Mouse (Mus musculus) c-Kit-negative CD71-positive TER-119-positive erythroid progenitor cells, embryonic 14.5 days (primary cell): ENCODE data around the gene Tbx10.

Source experiments
- DNase-seq: peaks from one replicate; pipeline ENCODE4 v3.0.0-alpha.2; 2013; ENCODE audit warnings: low read depth, low spot score

The Tbx10 gene

GRCm38 (mm10) chr19:3975866-3976265, 16.7 kb upstream of the Tbx10 start:
- DNase-seq = no peak

DNA sequence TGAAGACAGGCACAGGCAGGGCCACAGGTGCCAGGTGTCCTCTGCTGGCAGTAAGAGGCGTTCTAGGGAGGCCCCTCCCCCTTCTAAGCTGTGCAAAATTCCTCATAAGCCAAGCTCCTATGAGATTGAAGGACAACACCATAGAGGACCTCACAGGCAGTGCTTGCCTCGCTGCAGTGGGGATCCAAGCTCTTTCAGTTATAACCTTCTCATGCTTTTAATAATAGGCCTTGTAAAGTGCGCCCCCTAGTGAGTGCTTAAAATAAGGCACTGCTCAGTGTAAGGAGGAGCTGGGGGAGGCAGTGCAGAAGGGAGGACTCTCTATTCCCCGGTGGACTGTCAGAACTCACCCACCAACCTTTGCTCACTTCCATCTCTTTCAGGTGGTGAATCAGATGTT, 12.2 kb upstream of the Tbx10 start:
- DNase-seq = peak; percentile 61

DNA sequence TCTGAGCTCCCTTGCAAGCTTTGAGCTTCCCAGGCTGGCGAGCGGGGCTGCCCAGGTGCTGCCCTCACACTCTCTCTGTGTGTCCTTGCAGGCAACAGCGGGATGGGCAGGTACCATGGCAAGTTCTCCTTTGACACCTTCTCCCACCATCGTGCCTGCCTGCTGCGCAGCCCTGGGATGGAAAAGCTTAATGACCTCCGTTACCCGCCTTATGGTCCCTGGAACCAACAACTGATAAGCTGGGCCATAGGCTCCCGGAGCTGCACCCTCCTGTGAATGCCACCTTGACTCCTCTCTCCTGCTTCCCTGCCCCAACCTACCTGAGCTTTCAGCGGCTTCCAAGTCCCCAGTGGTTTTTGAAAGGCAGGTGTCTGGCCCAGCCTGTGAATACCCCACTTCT, 11.6 kb upstream of the Tbx10 start:
- DNase-seq = no peak

- no peak for DNase-seq
Measured at GRCm38 (mm10) chr19:3983527-3984200, 8.9 kb upstream of the Tbx10 start.

DNA sequence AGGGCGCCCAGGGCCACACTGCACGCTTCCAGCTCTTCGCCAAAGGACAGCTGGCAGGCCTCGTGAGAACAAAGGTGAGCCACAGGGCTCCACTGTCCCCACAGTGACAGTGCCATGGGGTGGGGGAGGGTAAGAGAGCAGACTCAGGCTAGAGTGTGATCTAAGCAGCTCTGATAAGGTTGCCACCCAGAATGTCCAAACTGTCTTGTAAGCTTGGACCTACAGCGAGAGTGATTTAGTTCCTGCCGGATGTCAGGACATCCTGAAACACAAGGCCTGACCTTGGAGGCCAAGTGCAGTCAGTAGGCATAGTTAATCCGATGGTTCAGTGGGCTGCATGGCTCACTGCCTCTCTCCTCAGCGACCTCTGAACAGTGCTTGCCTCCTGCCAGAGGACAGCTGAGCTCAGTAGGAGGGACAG, 7.3 kb upstream of the Tbx10 start:
- DNase-seq = no peak

- DNase-seq = no peak
Measured at GRCm38 (mm10) chr19:3986334-3986733, 6.2 kb upstream of the Tbx10 start, which contains the start of gene Acy3. Gene Acy3, plus strand, starts transcription at chr19:3986570.

GRCm38 (mm10) chr19:3988066-3988465, 4.5 kb upstream of the Tbx10 start:
- no peak for DNase-seq

DNA sequence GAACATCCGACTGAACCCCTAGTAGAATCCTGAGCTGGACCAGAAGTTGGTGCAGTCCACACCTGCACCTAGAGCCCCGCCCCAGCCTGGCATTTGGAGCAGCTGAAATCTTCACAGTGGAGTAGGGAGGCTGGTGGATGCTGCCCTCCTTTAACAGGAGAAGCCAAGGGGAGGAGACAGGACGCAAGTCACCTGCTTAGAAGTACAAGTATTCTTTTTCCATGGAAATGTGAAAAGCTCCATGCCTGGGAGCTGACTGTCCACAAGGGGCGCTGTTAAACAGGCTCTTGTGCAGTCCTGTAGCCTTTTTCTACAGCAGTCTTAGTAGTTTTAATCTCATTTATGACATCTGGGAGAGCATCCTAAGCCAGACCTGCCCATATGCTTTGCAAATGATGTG, 3.8 kb upstream of the Tbx10 start:
- no peak for DNase-seq

- no peak for DNase-seq
Measured at GRCm38 (mm10) chr19:3990804-3991203, 1.7 kb upstream of the Tbx10 start.

DNA sequence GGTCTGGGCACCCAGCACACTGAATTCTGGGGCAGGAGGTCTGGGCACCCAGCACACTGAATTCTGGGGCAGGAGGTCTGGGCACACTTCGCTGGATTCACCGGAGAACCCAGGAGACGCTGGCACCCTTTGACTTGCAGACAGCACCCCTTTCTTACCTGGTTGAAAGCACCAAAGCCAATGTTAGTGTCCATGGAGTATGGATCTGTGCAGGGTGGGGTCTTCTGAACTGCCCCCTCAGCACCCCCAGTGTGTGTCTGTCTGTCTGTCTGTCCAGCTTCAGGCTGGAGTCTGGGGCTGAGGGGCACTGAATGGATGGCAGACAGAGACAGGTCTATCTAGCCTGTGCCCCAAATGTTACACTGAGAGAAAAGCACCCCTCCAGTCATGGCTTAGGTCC, 990 bp upstream of the Tbx10 start:
- no peak for DNase-seq

- no peak for DNase-seq
Measured at GRCm38 (mm10) chr19:3991966-3992365, 586 bp upstream of the Tbx10 start.

GRCm38 (mm10) chr19:3994932-3995331, 2.4 kb downstream of the Tbx10 start:
- no peak for DNase-seq

DNA sequence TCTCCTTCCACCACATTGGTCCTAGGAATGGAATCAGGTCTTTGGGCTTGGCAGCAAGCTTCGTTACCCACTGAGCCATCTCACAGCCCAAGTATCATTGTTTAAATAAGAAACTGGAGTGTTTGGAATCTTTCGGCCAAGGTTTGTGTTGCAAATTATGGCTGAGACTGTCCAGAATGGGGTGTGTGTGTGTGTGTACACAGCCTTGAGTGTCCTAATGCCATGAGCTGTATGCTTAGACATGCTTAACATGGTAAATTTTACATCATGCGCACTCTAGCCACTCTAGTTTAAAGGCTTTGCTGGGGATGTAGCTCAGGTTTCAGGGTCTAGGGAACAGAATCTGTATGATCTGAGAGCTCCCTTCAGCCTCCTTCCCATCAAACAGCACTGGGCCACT, 3.0 kb downstream of the Tbx10 start:
- no peak for DNase-seq

DNA sequence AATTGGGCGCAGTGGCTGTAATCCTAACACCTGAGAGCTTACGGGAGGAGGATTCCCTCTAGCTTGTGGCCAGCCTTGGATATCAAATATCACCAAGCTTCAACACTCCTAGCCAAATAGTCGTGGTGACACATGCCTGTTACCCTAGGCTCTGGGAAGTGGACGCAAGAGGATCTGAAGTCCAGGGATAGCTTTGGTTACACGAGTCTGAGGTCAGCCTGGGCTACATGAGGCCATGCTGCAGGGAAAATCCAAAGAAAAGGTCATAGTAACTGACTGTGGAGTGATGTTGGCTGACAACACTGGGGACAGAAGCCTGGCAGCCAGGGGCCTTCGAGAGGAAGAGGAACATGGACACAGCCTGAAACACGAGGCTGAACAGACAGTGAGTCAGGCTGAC, 3.6 kb downstream of the Tbx10 start:
- no peak for DNase-seq

DNA sequence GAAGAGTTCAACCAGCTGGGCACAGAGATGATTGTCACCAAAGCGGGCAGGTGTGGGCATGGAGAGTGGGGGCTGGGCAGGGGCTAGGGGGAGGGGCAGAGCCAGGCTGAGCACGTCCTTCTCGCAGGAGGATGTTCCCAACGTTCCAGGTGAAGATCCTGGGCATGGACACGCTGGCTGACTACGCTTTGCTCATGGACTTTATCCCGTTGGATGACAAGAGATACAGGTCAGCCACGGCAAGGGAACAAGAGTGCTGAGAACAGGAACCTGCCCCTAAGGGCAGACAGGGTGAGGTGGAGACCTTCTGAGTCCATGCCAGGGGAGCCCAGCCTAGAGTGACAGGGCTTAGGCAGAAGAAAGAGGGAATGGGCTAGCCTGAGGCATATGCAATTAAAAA, 4.2 kb downstream of the Tbx10 start:
- DNase-seq = no peak

DNA sequence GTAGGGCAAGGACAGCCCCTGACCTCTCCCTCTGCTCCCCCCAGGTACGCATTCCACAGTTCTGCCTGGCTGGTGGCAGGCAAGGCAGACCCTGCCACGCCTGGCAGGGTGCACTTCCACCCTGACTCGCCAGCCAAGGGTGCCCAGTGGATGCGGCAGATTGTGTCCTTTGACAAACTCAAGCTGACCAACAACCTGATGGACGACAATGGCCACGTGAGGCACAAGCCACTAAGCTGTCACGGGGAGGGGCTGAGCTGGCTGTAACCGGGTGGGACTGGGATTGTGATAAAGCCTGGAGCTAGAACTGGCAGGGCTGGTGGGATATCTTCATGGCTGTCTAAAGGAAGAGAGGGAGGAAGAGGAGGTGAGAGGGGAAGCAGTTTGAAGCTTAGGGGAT, 4.7 kb downstream of the Tbx10 start:
- no peak for DNase-seq

GRCm38 (mm10) chr19:3998335-3998734, 5.8 kb downstream of the Tbx10 start:
- no peak for DNase-seq

GRCm38 (mm10) chr19:3999121-3999730, 6.7 kb downstream of the Tbx10 start:
- no peak for DNase-seq

GRCm38 (mm10) chr19:4000119-4000900, 7.8 kb downstream of the Tbx10 start, which contains the start of the genes Nudt8 and Gm49405:
Gene Nudt8, plus strand, starts transcription at chr19:4000580.
Gene Gm49405, plus strand, starts transcription at chr19:4000626.
- DNase-seq = peak; percentile 97

DNA sequence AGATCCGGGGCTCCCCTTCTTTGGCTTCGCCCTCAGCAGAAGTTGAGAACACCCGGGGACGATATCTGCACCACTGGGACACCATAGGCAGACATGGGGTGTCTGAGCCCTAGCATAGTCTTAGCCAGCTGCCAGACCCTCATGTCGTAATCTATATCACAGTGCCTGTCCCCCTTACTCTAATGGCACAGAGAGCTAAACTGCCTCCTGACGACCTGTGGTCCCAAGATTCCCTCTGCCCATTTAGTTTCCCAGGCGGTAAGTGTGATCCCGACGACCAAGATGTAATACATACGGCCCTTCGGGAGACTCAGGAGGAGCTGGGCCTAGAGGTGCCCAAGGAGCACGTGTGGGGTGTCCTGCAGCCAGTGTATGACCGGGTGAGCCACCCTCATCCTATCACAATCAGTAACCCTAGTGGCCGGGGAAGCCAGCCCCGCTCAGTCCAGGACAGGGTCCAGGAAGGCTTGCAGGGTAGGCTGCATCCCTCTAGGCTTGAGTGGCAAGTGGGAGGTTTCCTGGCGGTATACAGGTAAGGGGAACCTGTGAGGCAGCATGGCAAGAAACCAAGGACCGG, 8.5 kb downstream of the Tbx10 start:
- DNase-seq = no peak

DNA sequence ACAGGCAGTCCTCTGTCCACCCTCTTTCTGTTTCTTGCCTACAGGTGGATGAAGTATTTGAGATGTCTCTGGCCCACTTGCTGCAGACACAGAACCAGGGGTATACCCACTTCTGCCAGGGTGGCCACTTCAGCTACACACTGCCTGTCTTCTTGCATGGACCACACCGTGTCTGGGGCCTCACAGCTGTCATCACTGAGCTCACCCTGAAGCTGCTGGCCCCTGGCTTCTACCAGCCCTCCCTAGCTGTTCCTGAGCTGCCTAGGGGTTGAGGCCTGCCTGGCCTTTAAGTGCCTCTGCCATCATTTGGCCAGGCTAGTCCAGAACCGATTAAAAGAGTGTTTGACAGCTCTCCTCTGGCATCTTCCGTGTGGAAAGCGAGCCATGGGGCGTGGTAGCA, 9.2 kb downstream of the Tbx10 start:
- DNase-seq = no peak

DNA sequence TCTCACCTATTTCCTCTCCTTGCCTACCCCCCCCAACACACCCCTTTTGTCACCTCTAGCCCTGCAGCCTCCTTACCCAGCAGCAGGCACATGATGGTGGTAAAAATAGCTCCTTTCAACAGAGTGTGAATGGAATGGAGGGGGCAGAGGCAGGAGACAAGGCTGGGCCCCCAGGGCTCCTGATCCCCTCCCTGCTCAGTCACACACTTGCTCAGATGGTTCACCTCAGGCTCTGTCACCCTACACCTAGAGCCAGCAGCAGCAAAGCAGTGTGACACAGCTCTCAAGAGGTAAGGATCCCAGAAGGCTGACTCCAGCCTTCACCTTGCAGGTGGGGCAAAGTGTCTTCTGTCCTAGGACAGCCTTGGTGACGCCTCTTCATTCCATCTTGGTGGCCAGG, 10.6 kb downstream of the Tbx10 start, which contains the start of gene Doc2g:
Gene Doc2g, plus strand, starts transcription at position 202 of the 400 bp plus-strand sequence.
- DNase-seq = no peak
